Mouse (Mus musculus) adrenal gland, adult 8-10 months (tissue): ENCODE data around the gene Gm10639. TPM values are rescaled to one million over a fixed set of nuclear protein-coding genes. Genes with fewer than 3 reads are reported as not detected.
"Not testable (repeated sequence)": the region's sequence is repeated elsewhere in the genome, so short reads cannot be mapped to it uniquely, and the experiment has no call there.

Experiments used
- DNase-seq: peaks from one replicate; pipeline ENCODE4 v3.0.0; 2022
- total RNA-seq, 4 experiments: library from RNA; stranded (reverse); gene quantifications; 2 replicates each; pipeline ENCODE4 v1.2.4; 2022

Gm10639 gene
- under 1 TPM in 1 of 4 experiments, not detected in 3; 0.46 TPM for total RNA-seq

DNA sequence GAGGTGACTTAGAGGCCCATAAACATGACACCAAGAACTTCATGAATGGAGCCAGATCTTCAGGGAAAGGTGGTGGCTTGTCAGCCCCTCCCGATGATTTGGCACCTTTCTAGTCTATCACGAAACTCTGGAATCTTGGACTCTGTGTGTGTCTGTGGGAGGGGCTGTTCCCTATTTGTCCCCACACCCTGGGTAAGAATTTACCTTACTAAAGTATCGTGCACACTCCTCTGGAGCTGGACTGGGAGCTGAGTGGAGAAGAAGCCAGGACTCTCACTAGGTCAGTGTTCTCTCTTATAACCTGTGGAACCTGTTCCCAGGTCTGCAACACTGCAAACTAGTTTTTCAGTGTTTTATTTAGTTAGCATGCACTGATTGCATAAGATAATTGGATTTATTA is at the start of gene Gm10639:
Gene Gm10639, plus strand, starts transcription at position 201 of the 400 bp plus-strand sequence.
- DNase-seq, result not testable (repeated sequence)

DNA sequence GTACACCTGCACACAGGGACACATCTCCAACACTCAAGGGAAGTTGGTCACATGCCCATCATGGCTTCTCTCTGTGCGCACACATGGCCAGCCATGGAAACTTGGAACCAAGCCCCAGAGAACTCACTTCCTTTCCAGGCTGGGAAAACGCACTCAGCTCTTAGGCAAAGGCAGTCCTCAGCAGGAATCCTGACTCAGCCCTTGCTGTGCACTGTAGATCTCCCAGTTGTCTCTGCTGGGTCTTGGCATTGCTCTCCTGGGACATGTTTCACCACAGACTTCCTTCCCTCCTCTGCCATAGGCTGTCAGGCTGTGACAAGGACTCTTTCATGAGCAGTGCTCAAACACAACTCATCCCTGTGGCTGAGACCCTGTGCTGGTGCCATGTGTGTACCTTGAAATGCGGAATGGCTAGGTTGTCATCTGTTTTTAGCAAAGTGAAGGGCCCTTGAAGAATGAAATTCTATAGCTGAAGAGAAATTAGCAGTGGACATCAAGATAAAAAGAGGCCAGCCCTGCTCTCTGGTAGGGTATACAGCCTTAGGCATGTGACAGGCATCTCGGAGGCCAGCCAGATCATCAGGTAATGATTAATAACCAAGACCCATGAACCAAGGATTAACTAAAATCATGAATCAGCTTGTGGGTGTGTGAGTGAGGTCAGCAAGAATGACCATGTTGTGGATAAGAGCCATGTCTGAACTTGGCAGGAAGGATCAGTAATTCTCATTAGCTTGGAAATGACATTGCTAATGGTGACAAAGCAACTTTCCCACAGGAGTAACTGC is 33.8 kb upstream of the Gm10639 start:
- DNase-seq, result peak; percentile 14

DNA sequence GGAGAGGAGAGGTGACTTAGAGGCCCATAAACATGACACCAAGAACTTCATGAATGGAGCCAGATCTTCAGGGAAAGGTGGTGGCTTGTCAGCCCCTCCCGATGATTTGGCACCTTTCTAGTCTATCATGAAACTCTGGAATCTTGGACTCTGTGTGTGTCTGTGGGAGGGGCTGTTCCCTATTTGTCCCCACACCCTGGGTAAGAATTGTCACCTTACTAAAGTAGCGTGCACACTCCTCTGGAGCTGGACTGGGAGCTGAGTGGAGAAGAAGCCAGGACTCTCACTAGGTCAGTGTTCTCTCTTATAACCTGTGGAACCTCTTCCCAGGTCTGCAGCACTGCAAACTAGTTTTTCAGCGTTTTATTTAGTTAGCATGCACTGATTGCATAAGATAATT is 32.8 kb upstream of the Gm10639 start, which contains the start of gene Gm3776:
Gene Gm3776, plus strand, starts transcription at position 216 of the 400 bp plus-strand sequence.
- DNase-seq, result not testable (repeated sequence)

DNA sequence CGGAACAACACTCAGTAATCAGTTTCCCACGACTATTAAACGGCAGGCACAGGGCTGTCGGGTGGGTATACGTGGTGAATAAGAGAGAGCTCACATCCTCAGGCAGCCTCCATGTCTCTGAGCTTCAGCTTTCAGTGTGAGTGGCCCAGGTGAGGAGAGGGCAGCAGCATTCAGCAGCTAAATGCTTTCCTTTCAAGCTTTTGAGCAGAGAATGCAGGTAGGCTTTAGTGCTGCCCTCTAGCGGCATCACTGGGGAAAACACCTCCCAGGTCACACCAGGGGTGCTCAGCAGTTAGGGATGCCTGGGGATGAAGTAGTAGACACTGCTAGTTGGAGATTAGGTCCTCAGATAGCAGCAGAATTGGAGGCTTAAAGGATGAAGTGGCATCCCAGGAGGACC is 30.0 kb upstream of the Gm10639 start:
- peak; percentile 17 for DNase-seq

DNA sequence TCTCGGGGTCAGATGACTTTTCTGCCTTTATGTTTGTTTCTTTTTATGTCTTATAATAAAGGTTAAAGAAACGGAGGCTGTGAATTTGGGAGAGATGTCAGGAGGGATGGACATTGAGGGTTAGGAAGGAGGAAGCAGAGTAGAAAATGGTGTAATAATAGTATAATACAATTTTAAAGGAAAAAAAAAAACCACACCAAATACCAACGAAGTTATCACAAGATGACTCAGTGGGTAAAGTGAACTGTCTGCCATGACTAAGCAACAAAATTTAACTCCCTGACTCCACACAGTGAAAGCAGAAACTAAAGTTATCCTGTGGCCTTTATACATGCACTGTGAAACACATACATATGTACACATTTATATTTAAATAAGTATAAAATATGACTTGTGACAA is 18.8 kb upstream of the Gm10639 start:
- DNase-seq, result not testable (repeated sequence)

DNA sequence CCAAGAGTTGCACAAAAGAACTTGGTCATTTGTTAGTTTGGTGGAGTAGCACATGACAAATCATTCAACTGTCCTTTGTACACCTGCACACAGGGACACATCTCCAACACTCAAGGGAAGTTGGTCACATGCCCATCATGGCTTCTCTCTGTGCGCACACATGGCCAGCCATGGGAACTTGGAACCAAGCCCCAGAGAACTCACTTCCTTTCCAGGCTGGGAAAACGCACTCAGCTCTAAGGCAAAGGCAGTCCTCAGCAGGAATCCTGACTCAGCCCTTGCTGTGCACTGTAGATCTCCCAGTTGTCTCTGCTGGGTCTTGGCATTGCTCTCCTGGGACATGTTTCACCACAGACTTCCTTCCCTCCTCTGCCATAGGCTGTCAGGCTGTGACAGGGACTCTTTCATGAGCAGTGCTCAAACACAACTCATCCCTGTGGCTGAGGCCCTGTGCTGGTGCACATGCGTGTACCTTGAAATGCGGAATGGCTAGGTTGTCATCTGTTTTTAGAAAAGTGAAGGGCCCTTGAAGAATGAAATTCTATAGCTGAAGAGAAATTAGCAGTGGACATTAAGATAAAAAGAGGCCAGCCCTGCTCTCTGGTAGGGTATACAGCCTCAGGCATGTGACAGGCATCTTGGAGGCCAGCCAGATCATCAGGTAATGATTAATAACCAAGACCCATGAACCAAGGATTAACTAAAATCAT is 7.6 kb upstream of the Gm10639 start:
- DNase-seq, result peak; percentile 18

DNA sequence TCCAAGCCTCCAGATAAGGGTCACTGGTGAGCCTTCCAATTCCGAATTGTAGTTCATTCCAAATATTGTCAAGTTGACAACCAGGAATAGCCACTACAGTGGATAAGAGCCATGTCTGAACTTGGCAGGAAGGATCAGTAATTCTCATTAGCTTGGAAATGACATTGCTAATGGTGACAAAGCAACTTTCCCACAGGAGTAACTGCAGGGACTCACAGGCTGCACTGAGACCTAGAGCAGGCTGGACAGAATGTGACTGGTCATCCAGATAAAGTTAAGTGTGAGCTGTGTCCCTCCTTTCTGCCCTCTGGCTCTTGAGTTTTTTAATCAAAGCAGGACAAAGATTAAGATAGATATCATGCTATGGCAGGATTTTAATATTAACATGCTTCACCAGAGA is 660 bp upstream of the Gm10639 start:
- DNase-seq, result not testable (repeated sequence)

DNA sequence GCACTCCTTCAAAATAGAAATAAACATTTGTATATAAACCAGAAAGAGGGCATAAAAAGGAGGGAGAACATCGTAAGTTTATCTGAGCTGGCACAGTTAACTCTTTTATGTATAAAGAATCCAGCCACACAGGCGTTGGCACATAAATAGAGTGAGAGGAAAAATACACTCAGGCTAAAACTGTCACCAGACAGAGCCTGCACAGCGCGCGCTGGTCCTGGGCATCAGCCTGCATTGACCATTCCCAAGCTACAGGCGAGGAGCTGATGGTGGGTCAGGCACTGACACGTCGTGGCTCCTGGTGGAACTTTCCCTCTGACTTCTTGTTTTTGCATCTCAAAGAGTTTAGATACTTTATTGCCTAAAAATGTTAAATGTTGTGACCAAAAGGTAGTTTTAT is 2.7 kb downstream of the Gm10639 start:
- DNase-seq, result not testable (repeated sequence)

DNA sequence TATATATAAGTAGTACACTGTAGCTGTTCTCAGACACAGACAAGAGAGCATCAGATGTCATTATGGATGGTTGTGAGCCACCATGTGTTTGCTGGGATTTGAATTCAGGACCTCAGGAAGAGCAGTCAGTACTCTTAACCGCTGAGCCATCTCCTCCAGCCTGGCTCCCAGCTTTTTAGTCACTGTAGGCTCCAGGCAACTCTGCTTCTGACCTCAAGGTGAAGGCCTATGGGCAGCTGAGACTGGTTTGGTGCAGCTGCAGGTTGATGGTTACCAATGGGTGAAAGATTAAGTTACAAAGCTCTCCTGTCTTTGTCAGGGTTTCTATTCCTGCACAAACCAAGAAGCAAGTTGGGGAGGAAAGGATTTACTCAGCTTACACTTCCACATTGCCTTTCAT is 4.0 kb downstream of the Gm10639 start:
- not testable (repeated sequence) for DNase-seq

DNA sequence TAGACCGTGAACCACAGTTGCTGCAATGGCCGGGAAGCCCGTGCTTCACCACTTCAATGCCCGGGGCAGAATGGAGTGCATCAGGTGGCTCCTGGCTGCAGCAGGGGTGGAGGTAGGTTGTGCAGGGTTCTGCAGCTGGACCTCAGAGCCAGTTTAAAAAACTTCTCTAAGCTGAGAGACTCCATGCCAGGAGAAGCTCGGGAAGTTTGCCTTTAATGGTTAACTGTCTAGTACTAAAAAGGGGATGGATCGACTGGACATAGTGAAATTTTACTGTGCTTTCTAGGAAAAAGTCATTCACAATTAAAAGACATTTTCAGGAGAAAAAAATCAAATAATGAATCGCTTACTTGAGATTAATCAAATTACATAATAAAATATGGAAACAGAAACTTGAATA is 5.1 kb downstream of the Gm10639 start:
- not testable (repeated sequence) for DNase-seq

DNA sequence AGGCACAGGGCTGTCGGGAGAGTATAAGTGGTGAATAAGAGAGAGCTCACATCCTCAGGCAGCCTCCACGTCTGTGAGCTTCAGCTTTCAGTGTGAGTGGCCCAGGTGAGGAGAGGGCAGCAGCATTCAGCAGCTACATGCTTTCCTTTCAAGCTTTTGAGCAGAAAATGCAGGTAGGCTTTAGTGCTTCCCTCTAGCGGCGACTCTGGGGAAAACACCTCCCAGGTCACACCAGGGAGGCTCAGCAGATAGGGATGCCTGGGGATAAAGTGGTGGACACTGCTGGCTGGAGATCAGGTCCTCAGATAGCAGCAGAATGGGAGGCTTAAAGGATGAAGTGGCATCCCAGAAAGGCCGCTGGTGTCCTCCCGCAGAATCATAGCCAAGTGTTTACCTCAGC is 6.4 kb downstream of the Gm10639 start:
- not testable (repeated sequence) for DNase-seq

DNA sequence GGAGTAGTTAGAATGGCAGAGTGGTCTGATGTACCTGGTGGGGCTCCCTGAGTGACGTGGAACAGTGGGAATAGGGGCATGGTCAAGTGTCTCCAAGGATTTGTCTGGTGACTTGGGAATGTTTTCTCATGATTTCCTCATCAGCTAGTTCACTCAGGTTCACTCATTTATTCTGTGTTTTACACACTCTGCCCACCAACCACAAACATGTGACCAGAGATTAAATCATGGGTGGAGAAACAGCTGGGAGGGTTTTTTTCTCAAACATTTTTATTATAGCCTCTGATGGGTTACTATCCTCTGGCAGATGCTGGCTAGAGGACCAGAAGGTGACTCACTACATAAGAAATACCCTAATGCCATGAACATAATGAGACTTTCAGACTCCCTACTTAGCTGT is 8.5 kb downstream of the Gm10639 start:
- no peak for DNase-seq

DNA sequence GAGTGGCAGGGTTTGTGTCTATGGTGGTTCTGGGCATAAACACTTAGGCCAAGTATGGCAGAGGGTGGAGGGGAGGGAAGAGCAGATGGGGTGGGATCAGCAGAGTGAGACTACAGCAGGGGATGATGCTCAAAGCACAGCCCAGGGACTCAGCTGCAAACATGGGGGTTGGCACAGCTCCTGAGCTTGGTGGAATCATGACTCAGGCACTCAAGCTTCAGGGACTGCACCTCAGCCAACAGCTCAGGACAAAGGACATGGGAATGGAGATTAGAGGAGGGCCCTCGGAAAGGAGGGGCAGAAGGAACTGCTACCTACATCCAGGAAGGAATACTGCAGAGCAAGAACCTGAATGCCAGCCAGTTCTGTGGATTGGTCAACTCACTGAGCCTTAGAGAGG is 9.4 kb downstream of the Gm10639 start:
- DNase-seq, result not testable (repeated sequence)

DNA sequence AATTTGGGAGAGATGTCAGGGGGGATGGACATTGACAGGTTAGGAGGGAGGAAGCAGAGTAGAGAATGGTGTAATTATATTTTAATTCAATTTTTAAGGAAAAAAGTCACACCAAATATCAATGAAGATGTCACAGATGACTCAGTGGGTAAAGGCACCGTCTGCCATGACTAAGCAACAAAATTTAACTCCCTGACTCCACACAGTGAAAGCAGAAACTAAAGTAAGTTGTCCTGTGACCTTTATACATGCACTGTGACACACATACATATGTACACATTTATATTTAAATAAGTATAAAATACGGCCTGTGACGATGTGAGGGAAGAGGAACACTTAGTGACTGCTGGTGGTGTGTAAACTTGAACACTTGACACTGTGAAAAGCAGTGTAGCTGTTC is 18.4 kb downstream of the Gm10639 start:
- not testable (repeated sequence) for DNase-seq

DNA sequence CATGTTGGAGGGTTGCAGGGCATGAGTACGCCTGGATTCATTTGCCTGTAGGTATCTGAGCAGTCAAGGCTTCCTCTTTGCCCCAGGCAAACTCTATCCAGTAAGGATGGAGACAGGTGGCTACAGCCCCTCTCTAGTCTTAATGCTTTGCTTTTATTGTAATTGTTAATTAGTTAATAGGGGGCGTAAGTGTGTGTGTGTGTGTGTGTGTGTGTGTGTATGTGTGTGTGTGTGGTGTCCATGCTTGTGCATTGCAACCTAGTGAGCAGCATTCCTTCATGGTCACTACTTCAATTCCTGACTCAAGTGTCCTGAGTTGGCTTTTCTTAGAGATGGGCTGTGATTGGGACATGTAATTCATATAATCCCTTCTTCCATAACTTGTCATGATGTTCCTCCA is 25.0 kb downstream of the Gm10639 start, which contains the start of gene Omt2a:
Gene Omt2a, minus strand, starts transcription at position 101 of the 400 bp plus-strand sequence.
- DNase-seq, result no peak

DNA sequence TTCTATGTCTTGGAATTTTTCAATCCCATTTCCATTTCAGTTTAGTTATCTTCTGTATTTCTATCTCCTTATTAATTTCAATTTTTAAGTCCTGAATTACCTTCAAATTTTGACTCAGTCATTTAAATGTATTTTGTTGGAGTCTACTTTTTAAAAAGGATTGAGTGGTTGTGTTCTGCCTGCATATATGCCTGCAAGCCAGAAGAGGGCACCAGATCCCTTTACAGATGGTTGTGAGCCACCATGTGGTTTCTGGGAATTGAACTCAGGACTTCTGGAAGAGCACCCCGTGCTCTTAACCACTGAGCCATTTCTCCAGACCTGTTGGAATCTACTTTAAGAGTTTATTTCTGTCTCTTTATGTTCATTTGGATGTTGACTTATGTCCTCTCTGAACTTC is 29.8 kb downstream of the Gm10639 start:
- no peak for DNase-seq

DNA sequence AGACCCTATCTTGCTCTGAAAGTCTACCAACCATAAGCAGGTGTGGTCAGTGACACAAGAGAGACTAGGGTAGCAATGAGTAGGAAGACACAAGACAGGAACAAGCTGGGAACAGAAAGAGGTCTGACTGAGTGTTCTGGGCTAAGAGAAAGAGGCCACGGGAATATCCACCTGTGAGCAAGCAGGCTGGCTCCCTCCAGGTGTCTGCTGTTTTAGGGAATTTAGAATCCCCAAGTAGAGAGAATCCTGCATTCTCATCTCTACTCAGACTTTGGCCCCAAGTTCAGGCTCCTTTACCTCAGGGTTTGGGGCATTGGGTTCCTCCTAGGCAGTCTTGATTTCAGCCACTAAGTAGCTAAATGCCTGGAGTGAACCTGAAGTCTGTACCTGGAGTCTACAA is 37.6 kb downstream of the Gm10639 start, which contains the start of gene Omt2b:
Gene Omt2b, plus strand, starts transcription at position 301 of the 400 bp plus-strand sequence.
- not testable (repeated sequence) for DNase-seq

DNA sequence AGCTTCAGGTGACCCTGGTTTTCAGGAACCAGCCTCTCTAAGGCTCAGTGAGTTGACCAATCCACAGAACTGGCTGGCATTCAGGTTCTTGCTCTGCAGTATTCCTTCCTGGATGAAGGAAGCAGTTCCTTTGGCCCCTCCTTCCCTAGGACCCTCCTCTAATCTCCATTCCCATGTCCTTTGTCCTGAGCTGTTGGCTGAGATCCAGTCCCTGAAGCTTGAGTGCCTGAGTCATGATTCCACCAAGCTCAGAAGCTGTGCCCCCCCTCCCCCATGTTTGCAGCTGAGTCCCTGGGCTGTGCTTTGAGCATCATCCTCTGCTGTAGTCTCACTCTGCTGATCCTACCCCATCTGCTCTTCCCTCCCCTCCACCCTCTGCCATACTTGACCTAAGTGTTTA is 47.3 kb downstream of the Gm10639 start:
- not testable (repeated sequence) for DNase-seq

DNA sequence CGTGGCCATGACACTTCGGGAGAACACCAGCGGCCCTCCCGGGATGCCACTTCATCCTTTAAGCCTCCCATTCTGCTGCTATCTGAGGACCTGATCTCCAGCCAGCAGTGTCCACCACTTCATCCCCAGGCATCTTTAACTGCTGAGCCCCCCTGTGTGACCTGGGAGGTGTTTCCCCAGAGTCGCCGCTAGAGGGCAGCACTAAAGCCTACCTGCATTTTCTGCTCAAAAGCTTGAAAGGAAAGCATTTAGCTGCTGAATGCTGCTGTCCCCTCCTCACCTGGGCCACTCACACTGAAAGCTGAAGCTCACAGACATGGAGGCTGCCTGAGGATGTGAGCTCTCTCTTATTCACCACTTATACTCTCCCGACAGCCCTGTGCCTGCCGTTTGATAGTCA is 50.6 kb downstream of the Gm10639 start:
- DNase-seq, result not testable (repeated sequence)

DNA sequence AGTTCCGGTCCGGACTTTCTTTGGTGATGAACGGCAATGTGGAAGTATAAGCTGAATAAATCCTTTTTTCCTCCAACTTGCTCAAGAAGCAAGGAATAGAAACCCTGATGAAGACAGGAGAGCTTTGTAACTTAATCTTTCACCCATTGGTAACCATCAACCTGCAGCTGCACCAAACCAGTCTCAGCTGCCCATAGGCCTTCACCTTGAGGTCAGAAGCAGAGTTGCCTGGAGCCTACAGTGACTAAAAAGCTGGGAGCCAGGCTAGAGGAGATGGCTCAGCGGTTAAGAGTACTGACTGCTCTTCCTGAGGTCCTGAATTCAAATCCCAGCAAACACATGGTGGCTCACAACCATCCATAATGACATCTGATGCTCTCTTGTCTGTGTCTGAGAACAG is 52.8 kb downstream of the Gm10639 start:
- DNase-seq, result not testable (repeated sequence)

DNA sequence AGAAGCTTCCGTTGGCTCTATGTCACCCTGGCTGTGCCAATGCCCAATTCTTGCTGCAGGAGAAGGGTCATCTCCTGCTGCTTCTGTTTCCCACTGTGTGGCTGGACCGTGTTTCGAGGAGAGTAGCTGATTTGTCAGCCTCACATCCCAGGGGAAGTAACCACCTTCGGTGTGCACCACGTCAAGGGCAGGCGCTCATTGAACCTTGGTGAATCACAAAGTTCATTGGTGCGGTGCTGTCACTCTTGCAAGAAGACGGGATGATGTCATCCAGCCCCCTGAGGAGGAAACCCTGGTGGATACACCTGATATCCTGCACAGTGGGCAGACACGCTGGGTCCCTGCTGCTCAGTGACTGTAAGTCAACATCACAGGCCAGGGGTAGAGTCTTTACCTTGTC is 53.3 kb downstream of the Gm10639 start:
- DNase-seq, result not testable (repeated sequence)

DNA sequence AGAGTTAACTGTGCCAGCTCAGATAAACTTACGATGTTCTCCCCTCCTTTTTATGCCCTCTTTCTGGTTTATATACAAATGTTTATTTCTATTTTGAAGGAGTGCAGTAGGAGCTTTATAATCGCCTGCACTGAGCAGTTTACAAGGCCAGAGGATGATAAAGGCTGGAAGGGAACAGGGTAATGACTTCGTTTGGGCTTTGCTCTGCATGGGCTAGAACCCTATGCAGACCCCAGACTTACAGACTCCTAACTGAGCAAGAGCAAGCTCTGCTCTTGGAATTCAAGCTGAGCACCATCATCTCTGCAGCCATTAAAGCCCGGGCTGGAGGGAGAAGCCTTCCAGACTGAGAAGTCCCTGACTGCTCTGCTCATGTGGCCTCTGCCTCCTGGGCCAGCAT is 55.5 kb downstream of the Gm10639 start:
- DNase-seq, result not testable (repeated sequence)

DNA sequence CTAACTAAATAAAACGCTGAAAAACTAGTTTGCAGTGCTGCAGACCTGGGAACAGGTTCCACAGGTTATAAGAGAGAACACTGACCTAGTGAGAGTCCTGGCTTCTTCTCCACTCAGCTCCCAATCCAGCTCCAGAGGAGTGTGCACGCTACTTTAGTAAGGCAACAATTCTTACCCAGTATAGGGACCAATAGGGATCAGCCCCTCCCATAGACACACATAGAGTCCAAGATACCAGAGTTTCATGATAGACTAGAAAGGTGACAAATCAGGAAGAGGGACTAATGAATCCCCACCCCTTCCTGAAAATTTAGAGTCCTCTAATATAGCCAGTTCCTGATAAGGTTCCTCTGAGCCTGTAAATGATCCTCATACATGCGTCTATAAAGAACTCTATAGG is 57.3 kb downstream of the Gm10639 start:
- DNase-seq, result no peak
